Mouse (Mus musculus): Measurements from ENCODE around the gene Cdca5.

Gene Cdca5

DNA sequence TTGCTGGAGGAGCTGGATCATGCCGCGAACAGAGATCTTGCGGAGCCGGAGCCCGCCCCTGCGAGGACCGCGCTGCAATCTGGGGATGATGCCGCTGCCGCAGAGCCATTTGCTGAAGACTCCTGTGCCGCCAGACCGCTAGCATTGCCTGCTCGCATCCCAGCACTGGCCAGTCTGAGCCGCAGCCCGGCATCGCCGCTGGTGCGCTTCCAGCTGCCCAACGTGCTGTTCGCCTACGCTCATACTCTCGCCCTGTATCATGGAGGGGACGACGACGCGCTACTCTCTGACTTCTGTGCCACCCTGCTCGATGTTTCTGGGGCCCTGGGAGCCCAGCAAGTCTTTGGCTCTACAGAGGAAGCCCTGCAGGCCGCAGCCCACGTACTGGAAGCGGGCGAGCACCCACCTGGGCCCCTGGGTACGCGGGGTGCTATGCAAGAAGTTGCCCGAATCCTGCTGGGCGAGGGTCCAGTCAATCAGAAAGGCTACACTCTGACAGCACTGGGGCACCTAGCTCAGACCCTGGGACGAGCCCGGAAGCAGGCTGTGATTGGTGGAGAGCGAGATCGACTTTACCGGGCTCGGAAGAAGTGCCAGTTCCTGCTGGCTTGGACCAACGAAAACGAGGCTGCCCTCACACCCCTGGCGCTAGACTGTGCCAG is 23.0 kb upstream of the Cdca5 start:
- DNase-seq = peak; percentile 58

DNA sequence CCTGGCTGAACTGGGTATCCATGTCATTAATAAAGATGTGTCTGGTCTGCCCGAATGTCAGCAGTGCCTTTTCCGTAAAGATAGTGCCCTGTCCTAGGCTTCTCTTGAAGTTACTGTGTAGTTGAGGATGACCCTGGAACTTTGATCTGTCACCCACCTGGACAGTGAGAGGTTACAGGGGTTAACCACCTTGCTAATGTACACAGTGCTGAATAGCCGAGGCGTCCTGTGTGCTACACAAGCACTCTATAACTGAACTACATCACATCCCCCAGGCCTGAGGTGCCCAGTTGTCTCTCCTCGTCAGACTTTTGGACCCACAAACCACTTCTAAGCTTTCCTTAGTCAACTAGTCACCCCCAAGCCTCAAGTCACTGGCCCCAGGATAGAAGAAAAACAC is 22.4 kb upstream of the Cdca5 start:
- DNase-seq = no peak

DNA sequence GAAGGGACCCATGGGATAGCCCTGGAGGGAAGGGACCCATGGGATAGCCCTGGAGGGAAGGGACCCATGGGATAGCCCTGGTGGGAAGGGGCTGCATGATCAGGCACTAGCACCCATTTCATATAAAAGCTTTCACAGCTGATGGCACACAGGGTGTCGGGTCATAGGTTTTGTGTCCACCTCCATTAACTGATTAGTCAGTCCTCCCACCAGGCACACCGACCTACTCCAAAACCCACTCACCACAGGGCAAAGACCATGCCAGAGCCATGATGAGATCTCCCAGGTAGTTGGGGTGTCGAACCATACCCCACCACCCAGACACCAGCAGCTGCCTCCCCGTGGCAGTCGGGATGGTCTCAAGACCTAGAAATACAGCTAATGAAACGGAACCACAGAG is 21.7 kb upstream of the Cdca5 start:
- no peak for DNase-seq

DNA sequence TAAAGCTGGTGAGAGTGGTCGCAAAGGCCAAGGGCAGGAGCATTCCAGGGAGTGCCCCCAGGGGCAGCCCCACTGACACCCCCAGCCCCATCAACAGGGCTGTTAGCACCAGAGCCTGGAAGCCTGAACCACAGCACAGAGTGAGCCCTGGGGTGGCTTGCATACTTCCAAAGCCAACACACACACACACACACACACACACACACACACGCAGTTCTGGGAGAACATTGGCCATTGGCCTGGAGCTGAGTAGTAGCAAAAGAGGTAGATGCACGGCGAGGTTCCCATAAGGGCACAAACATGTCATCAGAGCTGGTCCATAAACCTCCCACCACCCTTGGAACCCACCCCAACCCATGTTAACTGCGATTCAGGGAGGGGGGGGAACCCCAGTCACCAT is 18.2 kb upstream of the Cdca5 start:
- no peak for DNase-seq

DNA sequence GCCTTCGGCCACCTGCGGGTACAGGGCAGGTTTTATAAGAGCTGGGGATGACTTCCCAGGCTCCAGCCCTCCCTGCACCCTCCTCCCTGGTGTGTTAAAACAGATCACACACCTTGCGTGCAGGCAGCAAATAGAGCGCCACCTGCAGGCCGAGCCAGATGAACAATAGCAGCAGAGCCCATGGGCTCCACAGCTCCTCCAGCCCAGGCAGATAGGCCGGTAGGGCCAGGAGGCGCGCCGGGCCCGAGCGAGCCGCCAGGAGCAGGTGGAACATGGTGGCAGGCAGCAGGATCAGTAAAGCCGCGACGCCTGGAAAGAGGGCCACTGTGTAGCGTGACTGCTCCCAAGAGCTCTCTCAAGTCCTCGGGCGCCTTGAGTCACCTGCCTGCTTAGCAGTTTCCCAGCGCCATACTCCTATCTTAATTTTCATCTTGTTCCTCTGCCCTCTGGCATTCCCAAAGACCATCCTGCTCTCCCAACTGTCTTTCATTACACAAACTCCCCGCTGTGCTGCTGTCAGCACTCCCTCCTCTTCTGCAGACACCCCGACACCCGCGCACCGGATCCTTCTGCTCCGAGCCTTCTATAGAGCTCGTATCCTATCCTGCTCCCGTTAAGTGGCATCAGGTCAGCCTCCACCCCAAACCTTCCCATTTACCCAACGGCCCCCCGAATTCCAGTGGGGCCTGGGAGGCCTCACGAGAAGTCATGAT is 17.6 kb upstream of the Cdca5 start:
- peak; percentile 87 for DNase-seq

DNA sequence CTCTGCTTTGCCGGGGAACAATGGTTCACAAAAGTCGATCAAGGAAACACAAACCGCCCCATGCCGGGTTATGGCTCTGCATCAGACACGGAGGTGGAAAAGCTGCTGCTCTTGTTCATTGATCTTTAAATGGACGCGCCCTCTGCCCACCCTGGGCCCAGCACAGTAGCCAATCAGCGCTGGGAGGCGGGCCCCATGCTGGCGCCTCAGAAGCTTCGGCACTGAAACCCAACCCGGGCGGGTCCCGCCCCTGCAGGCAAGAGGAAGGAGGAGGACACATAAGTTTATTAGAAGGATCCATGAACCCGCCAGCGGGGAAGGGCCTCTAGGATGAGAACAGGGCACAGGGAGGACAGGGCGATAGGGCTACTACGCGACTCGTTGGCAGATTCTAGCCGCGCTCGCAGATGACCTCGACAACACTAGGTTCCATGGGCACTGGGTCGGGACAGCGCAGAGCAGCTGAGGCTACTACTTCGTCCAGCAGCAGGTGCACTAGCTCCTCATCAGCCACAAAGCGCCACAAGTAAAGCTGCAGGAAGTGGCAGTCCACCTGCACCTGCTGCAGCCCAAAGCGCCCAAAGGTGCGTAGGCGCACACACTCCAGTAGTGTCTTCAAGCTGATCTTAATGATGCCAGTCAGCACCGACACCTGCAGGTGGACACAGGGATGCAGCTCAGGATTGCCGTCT is 16.9 kb upstream of the Cdca5 start, which contains the start of gene Tm7sf2:
Gene Tm7sf2 (minus strand): TSS at position 650 of the 692 bp plus-strand sequence.
- DNase-seq = peak; percentile 95

DNA sequence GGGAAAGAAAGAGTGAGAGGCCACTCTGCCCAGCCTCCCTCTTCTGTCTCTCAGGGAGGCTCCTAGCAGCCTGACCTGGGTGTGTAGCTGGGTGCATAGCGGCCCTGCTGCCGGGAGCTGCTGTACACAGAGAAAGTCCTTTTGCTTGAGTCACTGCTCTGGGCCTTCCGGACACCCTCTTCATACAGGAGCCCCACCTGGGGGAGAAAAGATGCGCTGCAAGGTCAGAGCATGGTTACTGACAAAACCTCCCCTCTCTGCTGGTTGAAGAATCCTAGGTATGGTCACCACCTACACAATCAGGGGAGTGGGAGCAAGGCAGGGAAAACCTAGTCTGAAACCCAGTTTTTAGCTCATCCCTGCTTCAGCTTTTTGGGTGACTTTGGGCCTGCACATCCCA is 15.8 kb upstream of the Cdca5 start:
- DNase-seq = no peak

DNA sequence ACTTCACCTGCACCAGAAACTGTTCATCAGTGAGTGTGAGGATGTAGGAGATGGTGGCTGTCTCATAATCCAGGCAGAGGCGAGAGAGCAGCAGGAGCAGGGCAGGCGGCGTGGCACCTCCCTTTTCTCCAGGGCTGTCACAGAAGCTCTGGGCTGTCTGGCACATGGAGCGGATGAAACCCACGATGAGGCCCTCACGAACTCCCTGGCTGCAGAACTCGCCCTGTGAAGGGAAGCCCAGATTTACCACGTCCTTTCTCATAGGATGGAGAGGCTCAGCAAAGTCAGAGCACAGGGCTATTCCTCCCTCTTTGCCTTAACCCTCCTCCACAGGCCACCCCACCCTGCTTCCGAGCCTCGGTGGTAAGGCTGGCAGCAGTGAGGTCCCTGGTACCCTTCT is 14.9 kb upstream of the Cdca5 start:
- DNase-seq = no peak

DNA sequence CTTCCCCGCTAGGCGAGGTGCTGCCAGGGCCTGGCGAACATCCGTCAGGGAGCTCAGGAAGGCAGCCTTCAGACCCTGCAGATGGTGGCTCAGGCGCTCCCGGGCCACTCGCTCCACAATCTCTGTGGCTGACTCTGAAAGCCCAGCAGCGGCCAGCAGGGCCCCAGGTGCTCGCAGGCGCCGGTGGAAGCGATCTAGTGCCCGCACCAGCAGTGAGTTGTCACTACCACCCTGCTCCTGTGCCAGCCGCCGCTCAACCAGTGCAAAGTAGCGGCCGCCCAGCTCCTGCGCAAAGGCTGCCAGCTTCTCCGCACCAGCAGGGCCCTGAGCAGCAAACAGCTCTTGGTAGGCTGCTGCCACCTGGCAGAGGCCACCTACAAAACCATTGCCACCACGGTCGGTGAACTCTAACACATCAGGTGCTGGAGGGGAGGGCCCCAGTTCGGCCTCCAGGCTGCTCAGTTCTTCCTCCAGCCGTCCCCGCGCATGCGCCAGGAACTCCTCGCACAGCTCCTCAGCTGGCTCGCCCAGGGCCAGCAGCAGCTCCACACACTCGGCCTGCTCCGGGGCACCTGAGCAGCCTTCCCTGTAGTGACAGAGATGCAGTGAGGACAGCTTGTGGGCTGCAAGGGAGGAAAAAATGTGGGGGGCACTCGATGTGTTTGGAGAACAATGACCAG is 14.1 kb upstream of the Cdca5 start:
- no peak for DNase-seq

DNA sequence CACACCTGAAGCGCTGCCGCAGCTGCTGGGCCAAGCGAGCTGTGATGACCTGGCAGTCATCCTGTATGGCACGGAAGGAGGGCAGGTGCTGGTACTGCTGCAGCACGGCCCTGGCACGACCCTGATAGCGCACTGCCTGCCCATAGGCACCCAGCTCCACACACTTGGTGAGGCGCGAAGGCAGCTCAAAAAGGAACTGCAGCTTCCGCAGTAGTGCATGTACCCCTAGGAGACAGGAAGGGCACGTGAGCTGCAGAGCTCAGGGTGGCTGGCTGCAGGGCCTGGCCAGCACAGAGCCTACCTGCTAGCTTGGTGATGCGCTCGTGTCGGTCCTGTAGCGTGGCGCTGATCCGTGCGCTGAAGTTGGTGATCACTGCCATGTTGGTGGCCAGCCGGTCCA is 13.5 kb upstream of the Cdca5 start:
- DNase-seq = no peak

DNA sequence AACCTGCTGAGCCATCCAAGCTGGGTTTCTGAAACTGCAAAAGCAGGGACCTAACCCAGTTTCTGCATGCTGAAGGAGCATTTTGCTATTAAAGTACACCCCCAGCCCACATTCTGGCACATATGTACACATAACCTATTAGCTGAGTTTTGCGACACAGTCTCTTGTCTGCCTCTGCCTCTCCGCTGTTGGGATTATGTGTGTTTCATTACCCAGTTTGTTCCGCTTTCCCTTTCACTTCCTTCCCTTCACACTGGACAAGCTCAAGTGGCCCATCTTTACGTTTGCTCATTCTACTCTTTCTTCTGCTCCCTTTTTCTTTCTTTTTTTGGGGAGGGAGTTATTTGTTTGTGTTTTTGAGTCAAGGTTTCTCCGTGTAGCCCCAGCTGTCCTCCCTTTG is 10.9 kb upstream of the Cdca5 start:
- no peak for DNase-seq

DNA sequence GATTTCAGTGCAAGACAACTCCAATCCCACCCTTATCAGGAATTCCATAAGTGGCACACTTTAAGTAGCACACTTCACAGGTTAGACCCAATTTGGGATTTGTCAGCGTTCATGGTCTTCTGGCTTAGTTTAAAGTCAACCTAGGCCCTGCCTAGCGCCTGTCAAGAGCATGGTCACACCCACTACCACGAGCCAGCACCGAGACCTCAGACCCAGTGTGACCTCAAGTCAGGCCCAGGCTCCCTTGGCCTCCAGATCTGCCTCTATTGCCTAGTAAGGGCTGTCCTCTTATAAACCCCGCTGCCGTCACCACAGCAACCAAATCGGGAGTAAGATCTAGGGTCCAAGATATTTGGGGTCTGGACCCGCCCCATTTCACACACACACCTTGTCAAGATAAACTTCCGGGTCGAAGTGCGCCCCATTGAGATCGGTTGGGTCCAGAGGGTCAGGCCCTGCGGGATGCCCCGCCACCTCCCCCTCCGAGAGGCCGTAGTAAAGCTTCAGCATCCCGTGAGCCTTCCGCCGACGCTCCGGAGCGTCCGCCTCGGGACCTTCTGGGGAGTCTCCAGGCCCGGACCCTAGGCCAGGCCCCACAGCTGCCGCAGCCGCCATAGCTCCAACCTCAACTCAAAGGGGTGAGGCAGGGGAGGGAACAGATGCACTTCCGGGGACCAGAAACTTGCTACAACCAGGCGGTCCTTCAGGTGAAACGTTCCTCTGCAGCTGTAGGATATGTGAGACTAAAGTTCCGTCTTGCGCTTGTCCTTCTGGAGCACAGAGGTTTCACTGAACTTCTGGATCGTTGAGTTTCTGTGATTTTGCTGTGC is 8.0 kb upstream of the Cdca5 start, which contains the start of gene Vps51:
Gene Vps51 (minus strand): TSS at position 668 of the 830 bp plus-strand sequence.
- peak; percentile 93 for DNase-seq

DNA sequence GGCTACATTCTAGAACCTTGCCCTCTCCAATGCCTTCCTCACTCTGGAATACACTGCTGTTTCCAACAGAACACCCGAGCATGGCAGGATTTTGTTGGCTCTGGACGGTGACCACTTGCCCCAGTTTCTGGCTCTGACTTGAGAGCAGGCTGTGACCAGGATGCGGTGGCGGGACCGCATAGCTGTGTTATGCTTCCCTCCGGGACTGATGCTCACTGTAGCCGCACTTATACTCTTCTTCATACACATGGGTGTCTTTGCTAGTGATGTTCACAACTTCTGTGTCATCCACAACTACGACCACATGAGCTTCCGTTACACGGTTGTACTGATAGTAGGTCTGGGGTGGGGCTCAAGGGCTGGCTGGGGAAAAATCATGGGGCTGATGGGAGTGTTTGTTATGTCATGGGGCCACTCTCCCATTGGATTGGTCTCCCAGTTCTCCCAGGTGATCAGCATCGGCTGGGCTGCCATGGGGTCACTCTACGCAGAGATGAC is 4.8 kb upstream of the Cdca5 start, which contains the start of gene Tmem262:
Gene Tmem262 (plus strand): TSS at position 51 of the 498 bp plus-strand sequence.
- DNase-seq = no peak

DNA sequence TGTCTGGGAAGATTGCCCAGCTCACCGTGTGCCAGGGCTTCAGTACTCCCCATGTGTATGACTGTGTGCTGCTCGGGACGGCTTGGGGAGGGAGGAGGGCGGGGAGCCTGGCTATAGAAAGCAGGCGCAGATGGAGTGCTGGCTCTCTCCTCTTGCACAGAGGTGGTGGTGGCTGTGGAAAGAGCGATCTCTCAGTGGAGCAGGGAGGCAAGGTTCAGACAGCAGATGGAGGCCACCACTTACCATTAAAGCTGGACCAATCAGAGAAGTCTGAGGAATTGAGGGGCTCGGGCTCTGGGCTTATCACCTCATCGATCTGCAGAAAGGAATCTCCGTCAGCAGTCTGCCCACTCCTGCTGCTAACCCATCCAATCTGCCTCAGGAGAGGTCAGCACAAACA is 2.6 kb upstream of the Cdca5 start, which contains the start of gene Gm28374:
Gene Gm28374 (minus strand): TSS at position 101 of the 400 bp plus-strand sequence.
- DNase-seq = no peak

DNA sequence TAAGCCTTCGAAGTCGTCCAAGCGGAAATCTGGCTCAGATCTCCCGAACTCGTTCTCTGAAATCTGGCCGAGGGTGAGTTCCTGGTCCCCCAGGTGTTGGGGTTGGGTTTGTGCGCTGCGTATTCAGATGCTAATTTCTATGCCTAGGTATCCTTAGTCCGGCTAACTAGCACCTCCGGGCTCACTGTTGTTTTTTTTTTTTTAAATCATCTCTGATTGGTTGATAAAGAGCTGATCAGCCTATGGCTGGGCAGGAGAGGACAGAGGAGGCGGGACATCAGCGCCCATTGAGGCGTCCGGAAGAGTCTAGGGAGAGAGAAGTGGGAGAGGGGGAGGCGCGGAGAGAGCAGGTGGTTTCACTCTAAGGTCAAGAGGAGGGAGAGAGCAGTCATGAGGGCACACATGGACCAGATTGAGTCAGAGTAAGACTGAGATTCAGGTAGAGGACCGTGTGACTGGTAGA is 665 bp downstream of the Cdca5 start:
- peak; percentile 62 for DNase-seq

DNA sequence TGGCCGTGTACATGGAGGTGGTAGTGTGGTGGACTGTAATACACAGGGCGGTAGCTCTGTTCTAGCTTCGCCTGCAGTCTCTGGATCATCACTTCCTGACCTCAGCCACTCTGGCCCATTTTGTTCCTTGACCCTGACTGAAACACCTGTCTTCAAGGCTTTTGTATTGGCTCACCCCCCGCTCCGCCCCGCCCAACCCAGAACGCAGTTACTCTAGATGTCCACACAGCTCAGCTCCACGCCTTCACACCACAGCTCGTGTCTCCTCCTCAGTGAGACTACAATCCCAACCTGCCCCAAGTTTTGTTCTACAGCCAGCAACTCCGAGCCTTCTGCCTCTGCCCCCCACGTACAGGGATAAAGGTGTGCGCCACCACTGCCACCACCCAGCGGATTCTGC is 4.1 kb downstream of the Cdca5 start:
- DNase-seq = no peak

DNA sequence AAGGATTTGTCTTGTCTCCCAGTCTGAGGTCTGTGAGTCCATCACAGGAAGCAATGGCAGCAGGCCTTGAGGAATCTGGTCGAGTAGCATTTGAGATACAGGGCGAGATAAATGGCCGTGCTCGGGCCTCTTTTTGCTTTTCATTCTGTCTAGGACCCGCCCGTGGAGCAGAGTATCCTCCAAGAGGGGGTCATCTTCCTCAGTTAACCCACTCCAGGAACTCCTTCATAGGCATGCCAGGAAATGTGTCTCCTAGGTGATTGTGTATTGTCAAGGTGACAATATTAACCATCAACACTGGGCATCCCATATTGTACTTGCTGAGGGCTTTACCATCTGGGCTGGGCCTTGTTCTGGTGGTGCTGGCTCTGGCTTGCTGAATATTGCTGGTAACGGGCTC is 9.3 kb downstream of the Cdca5 start, which contains the start of gene AC131692.1:
Gene AC131692.1 (plus strand): TSS at position 301 of the 400 bp plus-strand sequence.
- no peak for DNase-seq

DNA sequence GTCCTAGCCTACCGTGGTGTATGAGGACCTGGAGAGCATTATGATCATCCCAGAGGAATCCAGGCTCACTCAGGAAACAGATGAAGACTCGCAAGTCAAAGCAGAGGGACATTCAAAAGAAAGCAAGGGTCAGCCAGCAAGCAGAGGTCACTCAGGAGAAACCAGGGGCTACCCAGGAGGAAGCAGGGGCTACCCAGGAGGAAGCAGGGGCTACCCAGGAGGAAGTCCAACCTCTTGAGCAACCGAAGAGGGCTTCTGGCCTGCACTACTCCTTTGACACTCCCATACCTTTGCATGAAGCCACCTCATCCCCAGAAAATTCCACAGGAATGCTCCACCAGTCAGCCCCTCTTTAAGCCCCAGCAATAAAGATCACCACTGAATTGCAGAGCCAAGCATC is 13.1 kb downstream of the Cdca5 start:
- no peak for DNase-seq

DNA sequence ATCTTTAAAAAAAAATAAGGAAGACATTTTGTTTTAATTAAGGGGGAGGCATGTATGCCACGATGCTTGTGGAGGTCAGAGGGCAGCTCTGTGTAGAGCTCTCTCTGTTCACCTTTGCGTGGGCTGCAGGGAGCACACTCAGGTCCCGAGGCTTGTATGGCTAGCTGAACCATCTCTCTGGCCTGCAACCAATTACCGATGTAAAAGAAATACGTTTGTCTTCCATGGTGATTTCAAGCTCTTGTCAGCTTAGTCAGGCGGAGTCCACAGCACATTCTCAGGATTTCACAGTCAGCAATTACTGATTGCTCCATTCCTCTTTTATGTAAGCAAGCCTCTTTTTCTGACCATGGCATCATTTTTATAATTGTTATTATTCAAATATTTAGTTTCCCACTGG is 16.4 kb downstream of the Cdca5 start:
- no peak for DNase-seq

DNA sequence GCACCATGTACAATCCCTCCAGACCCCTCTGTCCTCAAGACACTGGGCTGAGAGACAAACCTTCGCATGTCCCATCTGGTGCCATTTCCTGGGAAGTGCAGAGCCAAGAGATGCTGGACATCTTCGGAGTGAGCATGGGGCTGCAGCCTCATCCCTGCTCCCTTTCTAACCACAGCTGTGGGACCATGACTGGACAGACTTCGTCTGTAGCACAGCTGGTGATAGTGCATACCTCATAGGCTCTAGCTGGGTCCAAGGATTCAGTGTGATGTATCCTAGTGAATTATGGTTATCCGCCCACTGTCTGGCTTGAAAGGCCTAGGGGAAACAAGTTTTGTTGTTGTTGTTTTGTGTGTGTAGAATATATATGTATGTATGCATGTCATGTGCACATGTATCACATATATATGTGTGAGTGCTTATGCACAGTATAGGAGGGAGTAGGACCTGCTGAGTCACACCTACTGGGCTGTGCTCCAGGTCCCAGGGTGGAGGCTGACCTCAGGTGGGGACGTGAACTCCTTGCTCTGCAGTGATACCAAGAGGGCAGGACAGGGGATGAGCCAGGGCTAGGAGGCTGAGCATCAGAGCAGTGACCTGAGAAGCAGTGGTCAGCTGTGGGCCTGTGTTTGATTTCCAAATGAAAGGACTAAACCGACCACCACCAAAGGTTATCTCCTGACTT is 17.5 kb downstream of the Cdca5 start:
- DNase-seq = no peak

DNA sequence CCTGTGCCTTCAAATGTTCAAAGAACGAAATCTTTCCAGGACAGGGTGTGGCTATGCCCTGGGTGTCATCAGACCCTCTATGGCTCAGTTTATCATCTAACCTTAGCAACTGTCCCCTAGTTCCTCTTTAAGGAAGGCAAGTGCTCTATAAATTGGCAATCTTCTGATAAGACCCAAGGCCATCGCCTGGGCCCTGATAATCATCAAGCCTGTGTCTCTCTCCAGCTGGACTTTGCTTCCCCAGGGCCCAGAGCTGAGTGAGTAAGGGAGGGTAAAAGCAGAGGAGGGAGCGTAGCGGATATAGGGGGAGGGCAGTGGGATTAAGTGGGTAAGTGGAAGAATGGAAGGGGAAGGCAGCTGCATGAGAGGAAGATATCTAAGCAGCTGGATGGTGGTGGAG is 19.7 kb downstream of the Cdca5 start:
- no peak for DNase-seq
